Mouse (Mus musculus) right cerebral cortex, postnatal 4 days (tissue): Measurements from ENCODE around the gene Gramd1c.
A peak's percentile ranks its signal among the peaks of the same experiment; 100 is the strongest.

Source experiments
- DNase-seq: peaks from one replicate; pipeline ENCODE4 v3.0.0-alpha.2; 2022

Gramd1c gene

DNA sequence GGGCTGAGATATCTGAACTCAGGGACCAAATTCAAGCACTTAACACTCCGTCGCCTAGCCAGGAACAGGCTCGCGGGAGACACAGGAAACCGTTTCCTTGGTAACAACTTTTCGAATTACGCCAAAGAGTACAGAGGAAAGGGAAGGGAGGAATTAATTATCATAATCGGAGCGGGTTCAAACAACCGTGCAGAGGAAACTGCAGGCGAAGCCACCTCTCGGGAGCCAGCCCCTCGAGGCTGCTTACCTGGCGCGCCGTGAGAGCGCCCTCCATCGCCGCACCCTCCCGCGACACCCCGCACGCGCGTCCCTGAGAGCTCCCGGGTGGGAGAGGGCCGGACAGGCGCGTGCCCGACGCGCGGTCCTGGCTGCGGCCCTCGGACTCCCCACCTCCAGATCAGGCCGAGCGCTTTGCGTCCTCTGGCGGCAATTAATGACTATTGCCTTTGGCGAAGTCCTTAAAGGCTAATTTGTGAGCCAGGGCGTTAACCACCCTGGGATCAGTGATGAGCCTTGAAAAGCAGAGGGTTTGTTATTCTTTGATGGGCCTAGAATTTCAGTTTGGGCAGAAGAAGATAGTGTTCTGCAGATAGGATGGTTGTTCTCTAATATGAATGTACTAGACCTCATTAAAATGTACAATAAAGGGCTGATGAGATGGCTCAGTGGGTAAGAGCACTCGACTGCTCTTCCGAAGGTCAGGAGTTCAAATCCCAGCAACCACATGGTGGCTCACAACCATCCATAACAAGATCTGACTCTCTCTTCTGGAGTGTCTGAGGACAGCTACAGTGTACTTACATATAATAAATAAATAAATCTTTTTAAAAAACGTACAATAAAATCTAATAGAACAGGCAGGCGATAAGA lies at the start of gene Gramd1c:
Gramd1c (minus strand) TSS at position 321 of the 870 bp plus-strand sequence.
- DNase-seq = peak; percentile 63

DNA sequence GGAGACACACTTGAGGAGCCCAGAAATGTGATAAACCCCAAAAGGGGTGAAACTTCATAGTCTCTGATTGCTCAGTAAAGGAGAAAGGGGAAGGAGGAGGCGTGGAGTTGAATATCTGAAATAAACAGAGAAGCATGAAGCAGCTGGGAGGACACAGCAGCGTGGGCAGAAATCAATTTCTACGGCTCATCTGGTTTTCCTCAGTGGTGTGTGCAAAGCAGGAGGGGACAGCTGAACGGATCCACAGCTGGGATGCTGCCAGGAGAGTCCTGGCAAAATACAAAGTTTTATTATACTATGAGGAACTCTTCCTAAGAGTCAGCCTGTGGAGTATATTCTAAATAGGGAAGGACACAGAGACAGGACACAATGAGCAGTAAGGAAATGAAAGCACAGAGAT lies 45.9 kb upstream of the Gramd1c start:
- no peak for DNase-seq

DNA sequence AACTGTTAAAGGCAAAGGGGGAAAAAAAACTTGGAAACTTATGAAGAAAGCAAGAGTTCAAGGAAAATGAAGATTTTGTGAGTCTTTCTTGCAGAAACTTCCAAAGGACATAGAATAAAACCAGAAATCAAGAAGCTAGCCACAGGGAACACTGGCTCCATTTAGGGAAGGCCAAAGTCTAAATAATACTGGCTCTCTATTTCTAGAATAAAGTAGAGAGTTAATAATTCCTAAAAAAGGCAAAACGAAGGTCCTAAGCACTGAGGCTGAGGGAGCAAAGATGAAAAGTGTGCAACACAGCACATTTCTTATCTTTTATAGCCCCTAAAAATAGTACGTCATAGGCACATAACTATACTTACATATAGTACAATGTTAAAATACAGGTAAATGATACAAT lies 42.1 kb upstream of the Gramd1c start:
- DNase-seq = no peak

DNA sequence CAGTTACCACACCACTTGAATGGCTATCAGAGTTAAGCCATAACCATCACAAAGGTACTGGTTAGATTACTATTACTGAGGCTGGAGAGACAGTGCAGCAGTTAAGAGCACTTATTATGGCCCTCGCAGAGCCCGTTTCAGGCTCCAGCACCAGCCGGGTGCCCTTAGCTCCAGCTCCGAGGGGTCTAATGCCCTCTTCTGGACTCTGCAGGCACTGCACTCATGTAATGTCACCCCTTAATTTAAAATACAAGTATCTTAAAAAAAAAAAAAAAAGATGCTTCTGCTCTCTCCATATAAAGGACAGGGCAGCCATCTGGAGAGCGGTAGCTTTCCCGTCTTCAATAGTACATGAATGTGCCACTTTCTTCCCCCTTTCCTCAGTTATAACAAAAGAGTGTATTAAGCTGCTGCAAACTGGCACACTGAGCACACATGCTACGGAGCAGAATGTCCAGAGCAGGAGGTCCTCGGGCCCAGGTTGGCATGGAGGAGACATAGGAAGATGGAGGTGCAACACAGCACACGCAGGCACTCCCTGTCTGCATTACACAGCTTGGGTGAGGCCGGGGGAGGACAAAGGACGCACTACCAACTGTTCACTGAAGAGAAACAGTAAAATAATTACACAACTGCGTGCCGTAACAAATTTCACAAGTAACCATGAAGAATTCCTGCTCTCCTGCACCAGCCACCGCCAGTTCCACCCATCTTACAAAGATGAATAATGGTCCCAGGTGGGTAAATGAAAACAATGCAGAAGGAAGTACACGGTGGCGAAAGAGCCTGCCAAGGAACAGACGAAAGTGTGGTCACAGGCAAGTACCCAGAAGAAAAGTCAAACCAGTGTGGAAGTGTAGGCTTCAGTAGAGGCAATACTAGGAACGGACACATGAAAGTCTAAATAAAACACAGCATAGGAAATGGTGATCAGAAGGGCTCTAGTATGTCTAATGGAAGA lies 40.9 kb upstream of the Gramd1c start:
- no peak for DNase-seq

DNA sequence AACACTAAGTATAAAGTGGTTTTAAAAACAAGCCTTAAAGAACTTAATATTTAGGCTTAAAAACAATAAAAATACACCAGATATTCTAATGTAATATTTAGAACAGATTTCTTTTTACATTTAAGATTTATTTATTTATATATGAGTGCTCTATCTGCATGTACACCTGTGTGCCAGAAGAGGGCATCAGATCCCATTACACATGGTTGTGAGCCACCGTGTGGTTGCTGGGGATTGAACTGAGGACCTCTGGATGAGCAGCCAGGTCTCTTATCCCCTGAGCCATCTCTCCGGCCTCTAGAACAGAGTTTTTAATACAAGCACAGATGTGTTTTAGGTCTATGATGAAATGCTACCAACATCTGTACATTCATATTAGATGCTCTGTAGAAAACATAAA lies 39.8 kb upstream of the Gramd1c start:
- DNase-seq = no peak

DNA sequence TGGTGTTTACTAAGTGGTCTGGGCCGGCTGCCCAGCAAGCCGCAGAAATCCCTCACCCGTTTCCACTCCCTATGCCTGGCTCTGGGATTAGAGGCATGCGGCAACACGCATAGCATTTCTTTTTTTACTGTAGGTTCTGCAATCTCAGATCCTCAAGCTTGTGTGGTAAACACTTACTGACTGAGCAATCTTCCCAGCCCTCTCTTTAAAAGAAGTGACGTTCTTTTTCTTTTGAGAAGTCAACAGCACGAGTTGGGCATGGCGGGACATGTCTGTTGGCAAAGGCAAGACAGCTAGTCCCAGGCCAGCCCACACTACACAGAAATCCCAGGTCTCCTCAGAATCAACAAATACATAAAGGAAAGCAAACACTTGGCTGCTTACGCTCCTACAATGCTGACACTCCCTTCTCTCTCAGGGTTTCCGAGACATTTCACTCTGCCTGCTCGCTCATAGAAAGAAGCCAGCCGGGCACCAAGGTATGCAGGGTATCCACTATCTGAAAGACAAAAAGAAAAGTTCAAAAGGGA lies 38.1 kb upstream of the Gramd1c start:
- no peak for DNase-seq

DNA sequence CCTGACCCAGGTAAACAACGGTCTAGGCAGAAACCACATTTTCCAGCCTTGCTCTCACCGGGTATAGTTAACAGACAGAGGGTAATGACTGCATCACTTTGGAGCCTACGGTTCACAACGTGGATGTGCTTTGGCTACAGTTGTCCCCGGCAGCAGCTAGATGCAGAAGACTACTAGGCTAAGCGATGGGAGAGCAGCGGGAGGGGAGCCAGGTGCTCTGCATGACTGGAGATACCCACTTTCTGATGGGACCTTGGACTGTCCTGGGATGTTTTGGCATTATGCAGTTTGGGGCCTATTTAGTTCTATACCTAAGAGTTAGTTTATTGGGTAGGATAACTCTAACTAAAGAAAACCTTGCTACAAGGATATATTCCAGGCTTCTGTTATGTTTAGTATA lies 36.2 kb upstream of the Gramd1c start:
- DNase-seq = no peak

DNA sequence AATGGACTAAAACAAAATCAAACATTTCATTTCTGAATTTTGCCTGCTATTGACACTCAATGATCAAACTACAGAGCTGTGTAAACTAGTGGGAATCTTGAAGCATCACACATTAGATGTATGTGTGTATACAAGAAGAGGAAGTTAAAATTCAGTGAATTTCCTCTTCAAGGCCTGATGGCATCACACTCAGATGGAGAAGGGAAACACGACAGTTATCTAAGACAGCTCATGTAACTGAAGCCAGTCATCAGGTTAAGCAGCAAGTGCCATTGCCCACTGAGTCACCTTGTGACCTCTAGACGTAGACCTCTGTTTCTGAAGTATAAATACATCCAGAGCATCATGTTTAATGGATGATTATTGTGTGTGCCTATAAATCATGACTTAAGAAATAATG lies 24.5 kb upstream of the Gramd1c start:
- DNase-seq = no peak

DNA sequence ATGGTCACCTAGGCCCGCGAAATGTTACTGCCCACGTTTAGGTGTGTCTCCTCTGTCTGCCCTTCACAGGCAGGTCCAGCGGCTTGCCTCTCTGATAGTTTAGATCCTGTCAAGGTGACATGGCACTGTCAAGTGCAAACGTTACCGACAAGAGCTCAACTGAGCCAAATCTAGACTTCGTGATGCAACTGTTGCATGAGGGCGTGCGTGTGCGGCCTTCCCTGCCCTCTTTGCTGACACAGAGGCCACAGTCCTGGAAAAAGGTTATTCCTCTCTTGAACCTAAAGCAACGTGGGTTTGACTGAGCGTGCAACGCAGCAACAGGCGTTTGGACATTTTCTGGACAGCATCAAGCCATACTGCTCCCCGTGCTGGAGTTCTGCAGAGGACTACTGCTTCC lies 1.8 kb downstream of the Gramd1c start:
- DNase-seq = no peak

DNA sequence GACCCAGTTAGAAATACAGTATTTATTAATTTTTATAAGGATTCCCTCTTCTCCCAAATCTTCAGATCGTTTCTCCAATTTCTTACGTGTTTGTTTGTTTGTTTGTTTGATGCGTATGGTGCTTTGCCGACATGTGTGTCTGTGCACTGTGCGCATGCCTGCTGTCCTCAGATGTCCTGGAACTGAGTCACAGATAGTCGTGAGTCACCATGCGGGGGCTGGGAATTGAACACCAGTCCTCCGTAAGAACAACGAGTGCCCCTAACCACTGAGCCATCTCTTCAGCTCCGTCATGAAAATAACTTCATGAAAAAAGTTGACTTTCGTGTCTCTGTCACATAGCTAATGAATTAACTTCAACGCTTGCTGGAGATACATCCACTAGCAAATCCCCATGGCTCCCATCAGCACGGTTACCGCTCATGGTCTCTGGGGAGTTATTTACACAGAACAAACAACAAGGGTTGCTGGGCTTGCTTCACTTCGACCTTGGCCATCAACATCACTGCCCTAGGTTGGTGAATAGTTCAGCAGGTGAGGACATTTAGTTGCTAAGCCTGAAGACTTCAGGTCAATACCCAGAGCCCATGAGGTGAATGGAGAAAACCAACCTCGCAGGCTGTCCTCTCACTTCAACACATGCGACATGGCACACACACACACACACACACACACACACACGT lies 2.4 kb downstream of the Gramd1c start:
- no peak for DNase-seq

DNA sequence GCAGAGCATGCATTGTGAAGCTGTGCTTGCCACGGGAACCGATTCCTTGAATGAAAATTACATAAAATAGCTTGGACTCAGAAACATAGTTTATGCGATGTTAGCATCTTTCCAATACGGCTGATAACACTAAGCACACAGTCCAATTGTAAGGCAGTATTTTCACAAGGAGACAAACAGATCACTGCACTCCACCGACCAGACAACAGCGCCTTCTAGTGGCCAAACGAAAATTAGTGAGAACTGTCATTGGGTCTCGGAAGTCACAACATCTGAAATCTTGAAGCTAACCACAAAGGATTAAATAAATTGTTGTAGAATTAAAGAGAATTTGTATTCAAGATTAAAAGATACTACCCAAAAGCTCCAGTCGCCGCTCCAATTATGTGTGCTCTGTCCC lies 4.4 kb downstream of the Gramd1c start:
- peak; percentile 76 for DNase-seq

DNA sequence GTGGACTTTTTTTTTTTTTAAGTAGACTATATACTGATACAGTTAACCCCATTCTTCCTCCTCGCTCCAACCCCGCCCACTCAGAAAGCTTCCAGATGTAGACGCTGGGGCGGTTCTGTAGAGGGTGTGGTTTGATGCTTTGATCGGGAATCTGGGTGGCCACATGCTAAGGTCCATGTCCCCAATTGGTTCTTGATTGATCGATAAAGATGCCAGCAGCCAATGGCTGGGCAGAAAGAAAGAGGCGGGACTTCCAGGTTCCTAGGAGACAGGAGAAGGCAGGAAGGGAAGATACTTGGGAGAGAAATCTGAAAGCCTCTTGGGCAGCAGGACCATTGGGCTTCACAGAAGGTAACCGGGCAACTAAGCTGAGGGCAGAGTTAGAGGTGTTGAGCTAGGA lies 7.4 kb downstream of the Gramd1c start:
- no peak for DNase-seq

DNA sequence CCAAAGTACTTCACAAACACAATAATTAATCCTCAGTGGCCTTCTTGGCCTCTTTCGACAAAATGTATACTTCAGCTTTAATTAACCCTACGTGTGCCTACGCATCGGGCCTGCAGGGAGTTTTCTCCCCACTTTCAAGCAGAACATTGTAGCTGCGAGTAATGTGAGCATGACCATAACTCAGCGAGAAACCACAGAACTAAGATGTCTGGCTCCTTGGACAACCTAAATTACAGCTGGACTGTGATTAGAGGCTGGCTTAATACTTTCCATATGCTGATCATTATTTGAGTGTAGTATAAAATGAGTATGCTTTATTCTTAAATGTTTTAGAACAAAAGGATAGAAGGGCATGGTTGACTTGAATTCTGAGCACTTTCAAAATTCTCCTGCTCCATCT lies 9.9 kb downstream of the Gramd1c start:
- DNase-seq = no peak

DNA sequence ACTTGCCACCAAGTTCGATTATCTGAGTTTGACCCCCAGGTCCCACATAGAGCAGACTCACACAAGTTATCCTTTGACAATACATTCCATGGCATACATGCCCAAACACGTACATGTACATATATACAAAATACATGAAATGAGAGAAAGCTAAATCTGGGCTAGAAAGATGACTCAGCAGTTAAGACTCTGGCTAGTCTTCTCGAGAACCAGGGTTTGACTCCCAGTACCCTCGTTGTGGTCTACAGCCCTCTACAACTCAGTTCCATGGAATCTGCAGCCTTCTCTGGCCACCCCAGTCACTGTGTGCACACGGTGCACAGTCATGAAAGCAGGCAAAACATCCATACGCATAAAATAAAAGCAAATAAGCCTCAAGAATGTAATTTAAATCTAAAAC lies 10.8 kb downstream of the Gramd1c start:
- DNase-seq = no peak

DNA sequence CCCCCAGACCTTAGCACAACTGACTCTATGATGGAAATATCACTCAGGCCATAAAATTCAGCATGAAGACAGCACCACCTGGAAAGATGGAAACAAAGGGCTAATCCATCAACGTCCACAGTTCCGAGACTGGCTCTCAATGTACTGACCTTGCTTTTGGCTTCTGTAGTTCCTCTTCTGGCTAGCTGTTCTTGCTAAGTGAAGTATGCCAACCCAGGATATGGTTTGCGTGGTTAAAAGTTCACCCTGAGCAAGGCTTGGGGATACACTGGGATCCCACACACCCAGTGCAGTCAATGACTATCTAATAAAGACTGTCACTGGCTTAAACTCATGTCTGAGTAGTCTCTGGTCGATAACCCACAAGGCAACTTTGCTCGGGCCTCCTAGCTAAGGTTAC lies 13.0 kb downstream of the Gramd1c start:
- no peak for DNase-seq

DNA sequence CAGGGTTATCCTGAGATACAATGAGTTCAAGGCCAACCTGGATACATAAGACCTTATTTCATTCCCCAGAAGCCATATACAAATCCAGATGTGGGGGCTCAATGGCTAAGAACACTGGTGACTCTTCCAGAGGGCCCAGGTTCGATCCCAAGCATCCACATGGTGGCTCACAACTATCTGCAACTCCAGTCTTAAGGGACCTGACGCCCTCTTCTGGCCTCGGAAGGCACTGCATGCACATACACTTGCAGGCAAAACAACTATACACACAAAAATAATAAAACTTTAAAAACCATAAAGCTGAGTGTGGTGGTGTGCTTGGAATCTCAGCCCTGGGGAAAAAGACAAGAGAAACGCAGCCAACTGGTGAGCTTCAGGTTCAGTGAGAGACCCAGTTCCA lies 24.0 kb downstream of the Gramd1c start:
- DNase-seq = no peak

DNA sequence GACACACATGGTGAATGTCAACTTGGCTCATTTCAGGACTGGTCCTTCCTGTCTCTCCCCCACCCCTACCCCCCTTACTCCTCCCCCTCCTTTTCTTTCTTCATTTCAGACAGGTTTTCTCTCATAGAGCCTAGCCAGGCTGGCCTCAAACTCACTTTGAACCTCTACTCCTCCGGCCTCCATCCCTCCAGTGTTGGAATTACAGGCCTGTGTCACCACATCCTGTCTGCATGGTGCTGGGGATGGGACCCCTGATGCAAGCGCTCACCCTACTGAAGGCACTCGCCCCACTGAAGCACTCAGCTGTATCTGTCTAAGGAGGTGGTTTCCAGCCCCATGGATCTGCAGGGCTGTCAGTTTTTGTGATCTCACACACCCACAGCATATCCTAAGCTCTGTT lies 27.9 kb downstream of the Gramd1c start:
- no peak for DNase-seq

DNA sequence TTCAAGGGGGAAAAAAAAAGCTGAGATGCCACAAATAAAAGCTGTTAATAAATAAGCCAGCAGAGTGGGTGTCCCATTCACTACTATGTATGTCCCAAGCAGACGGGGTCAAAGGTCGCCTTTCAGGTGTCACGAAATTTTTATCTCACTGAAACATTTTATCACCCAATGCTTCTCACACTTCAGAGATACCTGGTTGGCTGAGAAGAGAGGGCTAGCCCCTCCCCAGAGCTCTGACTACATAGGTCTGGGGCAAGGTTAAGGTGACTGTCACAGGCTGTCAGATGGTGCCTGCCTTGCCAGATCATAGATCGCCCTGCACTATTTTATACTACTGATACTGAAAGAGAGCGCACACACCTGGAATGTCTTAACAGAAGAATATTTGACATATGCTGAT lies 29.8 kb downstream of the Gramd1c start:
- no peak for DNase-seq

DNA sequence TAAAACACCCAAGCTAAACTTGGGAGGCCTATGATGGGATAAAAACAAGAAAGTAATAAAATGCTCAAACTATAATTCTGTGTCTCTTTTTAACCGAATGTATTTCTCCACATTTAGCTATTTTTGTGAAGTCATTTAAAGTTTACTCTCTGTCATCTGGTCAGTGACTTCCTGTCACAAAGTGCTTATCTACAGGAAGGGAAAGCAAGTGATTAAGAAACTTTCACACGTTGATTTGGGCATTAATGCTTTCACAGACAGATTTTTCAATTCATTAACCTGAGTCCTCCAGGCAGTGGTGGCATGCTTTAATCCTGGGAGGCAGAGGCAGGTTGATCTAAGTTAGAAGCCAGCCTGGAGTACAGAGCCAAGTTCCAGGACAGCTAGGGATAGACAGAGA lies 33.9 kb downstream of the Gramd1c start:
- DNase-seq = no peak

DNA sequence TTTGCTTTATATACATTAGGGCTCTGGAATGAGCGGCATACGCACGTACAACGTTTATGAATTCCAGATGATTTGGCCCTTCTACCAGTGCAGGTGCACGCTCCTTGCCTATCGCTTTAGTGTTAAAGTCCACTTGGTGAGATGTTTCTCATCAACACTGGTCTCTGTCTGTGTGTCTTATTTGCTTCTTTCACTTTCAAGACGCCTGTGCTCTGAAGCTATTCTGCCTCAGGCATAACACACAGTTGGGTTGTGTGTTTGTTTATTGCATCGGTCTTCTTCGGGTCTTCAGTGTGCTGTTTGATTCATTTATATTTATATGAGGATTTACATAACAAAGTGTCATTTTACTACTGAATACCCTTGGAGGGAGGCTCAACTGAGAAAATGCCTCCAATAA lies 36.3 kb downstream of the Gramd1c start:
- DNase-seq = no peak

DNA sequence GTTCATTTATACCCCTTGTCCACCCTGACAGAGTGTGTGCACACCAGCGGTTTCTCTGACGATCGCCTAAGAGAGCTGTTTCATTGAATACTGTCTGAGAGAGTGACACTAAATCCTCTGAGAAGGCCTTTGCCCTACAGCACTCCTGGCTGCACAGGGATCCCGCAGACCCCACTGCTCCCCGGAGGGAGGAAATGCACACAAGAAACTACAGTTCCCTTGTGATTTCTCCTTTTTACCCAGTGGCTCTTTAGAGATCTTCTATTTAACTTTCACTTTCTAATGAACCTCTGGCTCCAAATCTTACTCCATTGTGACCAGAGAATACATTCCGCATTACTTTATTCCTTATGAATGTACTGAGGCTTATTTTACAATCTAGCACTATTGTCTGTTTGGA lies 36.9 kb downstream of the Gramd1c start:
- no peak for DNase-seq

DNA sequence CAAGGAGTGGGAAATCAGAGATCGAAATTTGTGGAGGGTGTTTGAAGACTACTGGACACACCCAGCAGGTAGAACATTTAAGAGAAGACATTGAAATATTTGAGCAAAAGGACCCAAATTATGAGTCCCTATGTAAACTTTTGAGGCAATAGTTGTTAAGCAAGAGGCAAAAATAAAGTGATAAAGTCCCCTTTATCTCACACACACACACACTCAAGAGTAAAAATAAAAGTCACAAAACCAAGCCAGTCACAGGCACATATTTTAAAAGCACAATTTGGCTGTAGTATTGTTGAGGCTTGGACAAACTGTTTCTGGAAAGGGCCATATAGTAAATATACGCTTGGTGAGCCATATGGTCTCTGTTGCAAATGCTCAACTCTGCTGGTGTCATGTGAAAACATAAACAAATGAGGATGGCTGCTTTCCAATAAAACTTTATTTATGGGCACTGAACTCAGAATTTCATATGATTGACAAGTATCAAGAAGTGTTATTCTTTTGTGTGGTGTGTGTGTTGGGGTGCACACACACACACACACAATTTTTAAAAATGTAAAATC lies 44.1 kb downstream of the Gramd1c start:
- DNase-seq = no peak

DNA sequence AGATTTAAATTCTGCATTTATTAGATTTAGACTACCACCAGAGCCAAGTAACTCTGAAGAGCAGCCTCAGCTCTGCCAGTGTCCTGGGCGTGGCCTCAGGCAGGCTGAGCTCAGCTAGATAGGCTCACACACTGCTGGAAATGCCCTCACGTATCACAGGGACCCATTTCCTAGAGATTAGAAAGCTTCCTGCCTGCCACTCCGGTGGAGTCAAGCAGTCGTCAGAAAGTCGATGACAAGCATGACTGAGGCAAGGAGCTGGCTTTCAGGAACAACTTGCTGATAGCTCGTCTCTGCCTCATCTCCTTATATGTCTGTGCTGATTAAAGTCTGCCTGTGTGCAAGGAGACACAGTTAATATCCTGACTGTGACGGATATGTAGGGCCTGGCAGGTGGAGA lies 44.8 kb downstream of the Gramd1c start:
- DNase-seq = no peak
